Mouse (Mus musculus) forebrain, postnatal 0 days (tissue): Measurements from ENCODE around the gene Srgap2. TPM values are rescaled to one million over a fixed set of nuclear protein-coding genes. Genes with fewer than 3 reads are reported as not detected.

ENCODE experiments used
- ATAC-seq: fragments of 200-750 bp; cut with Nextera tagmentation; 2 replicates; pipeline ENCODE4 v1.8.0; 2017; ENCODE audit warnings: mild to moderate bottlenecking, moderate library complexity
- DNase-seq: peaks from one replicate; pipeline ENCODE4 v3.0.0-alpha.2; 2015
- H3K27ac ChIP-seq: fragments of 300-500 bp; sonication (generic); 2 replicates; pipeline ENCODE4 v1.5.1; 2014; ENCODE audit warnings: low read depth, mild to moderate bottlenecking, antibody characterized with exemption, low read length, moderate library complexity, mixed read lengths
- H3K27me3 ChIP-seq: fragments of 300-500 bp; sonication (generic); 2 replicates; pipeline ENCODE4 v1.6.1; 2014; ENCODE audit warnings: mild to moderate bottlenecking, low read length, mixed read lengths; ENCODE audit not compliant: insufficient read depth
- H3K36me3 ChIP-seq: fragments of 300-500 bp; sonication (generic); 2 replicates; pipeline ENCODE4 v1.6.1; 2014; ENCODE audit warnings: mild to moderate bottlenecking, moderate library complexity; ENCODE audit not compliant: insufficient read depth
- H3K4me1 ChIP-seq: fragments of 300-500 bp; sonication (generic); 2 replicates; pipeline ENCODE4 v1.6.1; 2014; ENCODE audit warnings: antibody characterized with exemption; ENCODE audit not compliant: insufficient read depth
- H3K4me2 ChIP-seq: fragments of 300-500 bp; sonication (generic); 2 replicates; pipeline ENCODE4 v1.6.1; 2014; ENCODE audit warnings: low read depth, mild to moderate bottlenecking, moderate library complexity
- H3K4me3 ChIP-seq: fragments of 300-500 bp; sonication (generic); 2 replicates; pipeline ENCODE4 v1.5.1; 2014; ENCODE audit warnings: low read depth, low read length, mixed read lengths
- H3K9ac ChIP-seq: fragments of 300-500 bp; sonication (generic); 2 replicates; pipeline ENCODE4 v1.6.1; 2014; ENCODE audit warnings: mild to moderate bottlenecking
- H3K9me3 ChIP-seq: fragments of 300-500 bp; sonication (generic); 2 replicates; pipeline ENCODE4 v1.6.1; 2016; ENCODE audit warnings: low read length
- CTCF ChIP-seq: sonication (generic); IDR thresholded peaks from 2 replicates; pipeline ENCODE4 v1.5.1; 2016; ENCODE audit warnings: antibody characterized with exemption, control low read depth, low read depth
- WGBS: fragments of 180-500 bp; shearing (Covaris S2); extraction: QIAGEN DNeasy Blood & Tissue Kit; methylation state at CpG from one replicate; pipeline ENCODE4 v1.1.7; 2014; 5-methylcytosine and 5-hydroxymethylcytosine counted together
- polyA plus RNA-seq: library from polyadenylated mRNA; unstranded; fragments of >200 nt; fragmentation: Nextera tagmentation; extraction: Ambion mirVana; gene quantifications from 2 replicates; pipeline ENCODE4 v1.2.1, GENCODE M21; 2015
- total RNA-seq: library from RNA; depleted of rRNA; stranded (reverse); fragments of >200 nt; gene quantifications from 2 replicates; pipeline ENCODE4 v1.2.3, GENCODE M21; 2014

Srgap2 gene
- total and polyA plus RNA-seq, 2 experiments from 2014 or later, result 28.1 to 68.4 TPM

DNA sequence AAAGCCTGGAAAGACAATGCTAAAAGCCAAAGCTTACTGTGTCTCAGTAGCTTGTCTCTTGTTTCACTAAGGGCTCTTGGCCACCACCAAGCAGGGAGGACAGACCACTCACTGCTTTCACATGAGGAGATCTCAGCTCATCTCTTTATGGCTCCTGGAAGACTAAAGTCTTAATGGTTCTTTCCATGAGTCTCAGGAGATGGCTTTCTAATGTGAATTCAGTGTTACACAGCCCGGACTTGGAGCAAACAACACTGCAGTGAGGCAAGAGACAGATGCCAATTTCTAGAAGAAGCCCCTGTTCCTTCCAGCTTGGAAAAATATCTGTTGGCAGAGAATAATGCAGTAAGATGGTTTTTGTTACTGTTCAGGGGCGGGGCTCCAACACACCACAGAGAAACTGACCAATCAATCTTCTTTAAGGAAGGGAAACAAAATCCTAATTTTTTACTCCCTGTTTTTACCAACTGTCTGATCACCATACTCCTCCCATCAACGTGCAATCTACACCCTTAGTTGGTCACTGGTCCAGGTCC is 71.7 kb downstream of the Srgap2 start:
- DNase-seq (no peak), ATAC-seq (no peak)
- peaks cover 18% of the 10 kb centered on the region; the same call in 1 of the 2 replicates for H3K4me1 ChIP-seq
- TF ChIP-seq CTCF, result no peak
- H3K36me3 ChIP-seq, result no peaks in the 10 kb centered on the region
- no peak overlapping the region for H3K4me2 ChIP-seq
- no peak overlapping the region for H3K4me3 ChIP-seq
- no peak overlapping the region for H3K27ac ChIP-seq
- no peak overlapping the region for H3K9ac ChIP-seq
- H3K27me3 ChIP-seq, result no peaks in the 10 kb centered on the region
- no peaks in the 10 kb centered on the region for H3K9me3 ChIP-seq
- 78% methylated on average over 3 of the region's 3 CpGs for WGBS

DNA sequence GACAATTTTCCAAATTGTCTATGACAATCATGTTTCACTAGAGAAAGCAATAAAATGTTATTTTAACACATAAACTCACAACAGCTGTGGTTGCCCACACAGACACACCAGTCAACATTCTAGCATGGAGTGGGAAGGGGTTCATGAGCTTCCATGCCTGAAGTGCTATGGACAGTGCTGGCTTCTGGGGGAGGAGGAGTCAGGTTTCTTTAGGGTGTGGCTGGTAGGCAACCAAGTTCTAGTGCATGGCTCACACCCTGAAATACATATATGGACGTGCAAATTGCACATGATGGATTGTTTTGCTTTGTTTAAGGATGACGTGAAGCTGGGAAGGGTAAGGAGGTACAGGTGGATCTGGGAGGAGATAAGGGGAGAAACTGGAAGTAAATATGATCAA is 72.8 kb downstream of the Srgap2 start:
- Histone ChIP-seq H3K36me3 (no peaks in the 10 kb centered on the region), H3K4me1 (peaks cover 18% of the 10 kb centered on the region; the same call in 1 of the 2 replicates), H3K9ac (no peak overlapping the region), H3K4me3 (no peak overlapping the region), H3K4me2 (no peak overlapping the region), H3K27me3 (no peaks in the 10 kb centered on the region), H3K9me3 (no peaks in the 10 kb centered on the region), H3K27ac (no peak overlapping the region)
- DNase-seq (no peak), ATAC-seq (no peak)
- WGBS, result 87% methylated on average over 2 of the region's 2 CpGs
- TF ChIP-seq CTCF, result no peak

DNA sequence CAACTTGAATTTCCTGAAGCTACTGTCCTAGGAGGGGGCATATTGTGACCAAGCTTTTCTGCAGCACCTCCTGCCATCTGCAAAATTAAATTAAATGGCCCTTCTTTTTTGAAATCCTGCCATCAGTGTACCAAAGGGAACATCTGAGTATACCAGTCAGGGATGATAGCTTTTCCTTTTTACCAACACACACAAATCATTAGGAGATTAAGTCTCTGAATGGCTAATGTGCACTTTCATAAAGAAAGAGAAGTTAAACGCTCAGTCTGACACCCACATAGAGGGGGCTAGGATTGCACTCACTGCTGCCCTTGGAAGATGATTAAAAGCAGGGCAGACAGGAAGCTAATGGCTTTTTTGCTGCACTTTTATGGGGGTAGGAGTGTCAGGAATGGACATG is 73.8 kb downstream of the Srgap2 start:
- DNase-seq (no peak), ATAC-seq (peak; percentile 10; the same call in 1 of the 2 replicates)
- no peak for TF ChIP-seq CTCF
- H3K9me3 ChIP-seq, result no peaks in the 10 kb centered on the region
- no peak overlapping the region for H3K4me2 ChIP-seq
- no peak overlapping the region for H3K4me3 ChIP-seq
- no peaks in the 10 kb centered on the region for H3K36me3 ChIP-seq
- no peak overlapping the region for H3K27ac ChIP-seq
- H3K27me3 ChIP-seq, result no peaks in the 10 kb centered on the region
- no peak overlapping the region for H3K9ac ChIP-seq
- peaks cover 18% of the 10 kb centered on the region; the same call in 1 of the 2 replicates for H3K4me1 ChIP-seq
- 4% methylated on average over 1 of the region's 1 CpGs for WGBS

DNA sequence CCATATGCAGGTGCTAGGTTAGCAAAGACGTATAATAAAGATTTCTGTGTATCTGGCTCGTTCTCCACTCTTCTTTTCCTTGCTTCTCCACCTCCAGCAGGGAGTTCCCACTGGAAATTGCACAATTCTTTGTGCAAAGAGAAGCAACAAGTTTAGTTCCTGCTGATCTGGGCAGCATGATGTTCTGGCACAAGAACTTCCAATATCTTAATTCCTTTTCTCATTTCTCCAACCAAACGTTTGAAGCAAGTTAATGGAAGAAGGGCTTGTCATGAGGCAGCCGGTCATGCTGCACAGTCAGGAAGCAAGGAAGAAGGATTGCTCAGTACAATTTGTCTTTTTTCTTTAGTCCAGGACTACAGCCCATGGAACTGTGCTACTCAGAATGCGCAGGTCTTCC is 78.8 kb downstream of the Srgap2 start:
- Histone ChIP-seq H3K36me3 (no peaks in the 10 kb centered on the region), H3K4me3 (no peak overlapping the region), H3K4me1 (peaks cover 12% of the 10 kb centered on the region; the same call in 1 of the 2 replicates), H3K27ac (no peak overlapping the region), H3K27me3 (no peaks in the 10 kb centered on the region), H3K9me3 (no peaks in the 10 kb centered on the region), H3K9ac (no peak overlapping the region), H3K4me2 (no peak overlapping the region)
- no peak for TF ChIP-seq CTCF
- no peak for DNase-seq
- WGBS, result 82% methylated on average over 5 of the region's 5 CpGs
- ATAC-seq, result no peak

DNA sequence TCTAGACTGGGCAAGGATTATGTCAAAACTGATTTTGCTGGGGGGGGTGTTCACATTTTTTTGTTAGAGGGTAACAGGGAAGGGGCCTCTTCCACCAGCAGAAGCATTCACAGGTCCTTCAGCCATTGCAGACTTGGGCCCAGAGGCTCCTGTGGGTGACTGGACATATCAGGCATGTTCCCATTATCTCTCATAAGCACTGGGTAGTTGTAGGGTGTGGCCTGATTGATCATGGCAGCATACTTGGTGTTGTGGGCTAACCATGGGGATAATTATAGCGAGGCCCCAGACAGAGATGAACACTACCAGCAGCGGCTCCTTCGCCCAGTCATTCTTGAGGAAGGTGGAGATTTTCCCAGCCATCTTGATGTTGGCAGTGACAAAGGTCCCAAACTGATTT is 79.8 kb downstream of the Srgap2 start:
- ATAC-seq (no peak), DNase-seq (no peak)
- no peak overlapping the region for H3K4me2 ChIP-seq
- no peak overlapping the region for H3K9ac ChIP-seq
- 96% methylated on average over 3 of the region's 3 CpGs for WGBS
- no peaks in the 10 kb centered on the region for H3K27me3 ChIP-seq
- H3K36me3 ChIP-seq, result no peaks in the 10 kb centered on the region
- H3K9me3 ChIP-seq, result no peaks in the 10 kb centered on the region
- no peak for TF ChIP-seq CTCF
- H3K27ac ChIP-seq, result no peak overlapping the region
- H3K4me3 ChIP-seq, result no peak overlapping the region
- peaks cover 4% of the 10 kb centered on the region; the same call in 1 of the 2 replicates for H3K4me1 ChIP-seq

DNA sequence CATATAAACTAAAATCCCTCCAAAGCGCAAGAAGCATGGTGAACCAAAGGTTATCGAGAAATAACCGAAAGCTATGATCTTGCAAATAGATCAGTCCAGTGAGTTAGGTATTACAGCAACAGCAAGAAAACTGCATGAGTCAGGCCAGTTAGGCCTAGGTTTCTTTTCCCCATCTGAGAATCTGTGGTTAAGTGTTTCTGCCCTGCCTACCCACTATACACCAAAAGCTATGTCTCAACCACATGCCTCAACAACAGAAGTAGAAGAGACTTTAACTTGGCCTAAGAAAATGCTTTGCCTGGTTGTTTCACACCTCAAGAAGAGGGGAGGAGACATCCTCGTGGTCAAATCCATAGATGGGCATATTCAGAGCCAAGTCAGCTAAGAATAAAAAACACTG is 80.6 kb downstream of the Srgap2 start:
- Histone ChIP-seq H3K4me3 (no peak overlapping the region), H3K36me3 (no peaks in the 10 kb centered on the region), H3K4me2 (no peak overlapping the region), H3K27ac (no peak overlapping the region), H3K9ac (no peak overlapping the region), H3K4me1 (no peaks in the 10 kb centered on the region), H3K27me3 (no peaks in the 10 kb centered on the region), H3K9me3 (no peaks in the 10 kb centered on the region)
- TF ChIP-seq CTCF, result no peak
- no peak for DNase-seq
- WGBS, result 96% methylated on average over 4 of the region's 4 CpGs
- ATAC-seq, result no peak

DNA sequence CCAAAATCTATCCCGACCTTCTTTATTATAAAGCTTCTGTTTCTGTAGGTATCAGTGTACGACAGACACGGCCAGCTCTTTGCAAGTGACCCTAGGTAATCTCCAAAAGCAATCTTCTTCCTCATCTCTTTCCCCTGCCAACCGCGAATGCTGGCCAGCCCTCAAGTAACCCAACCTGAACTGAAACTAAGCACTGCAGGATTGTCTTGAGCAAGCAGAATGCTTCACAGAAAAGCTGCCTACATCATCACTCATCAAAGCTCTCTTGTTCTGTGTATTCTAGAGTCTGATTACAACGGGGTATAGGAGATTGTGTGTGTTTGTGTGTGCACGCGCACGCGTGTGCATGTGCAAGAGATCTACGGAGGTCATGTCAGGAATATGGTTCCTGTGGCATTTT is 88.6 kb downstream of the Srgap2 start:
- WGBS, result 87% methylated on average over 11 of the region's 11 CpGs
- H3K4me3 ChIP-seq, result no peak overlapping the region
- no peaks in the 10 kb centered on the region for H3K9me3 ChIP-seq
- no peak overlapping the region for H3K4me2 ChIP-seq
- no peak overlapping the region for H3K27ac ChIP-seq
- no peaks in the 10 kb centered on the region for H3K4me1 ChIP-seq
- no peaks in the 10 kb centered on the region for H3K36me3 ChIP-seq
- DNase-seq, result no peak
- TF ChIP-seq CTCF, result no peak
- no peak for ATAC-seq
- no peaks in the 10 kb centered on the region for H3K27me3 ChIP-seq
- no peak overlapping the region for H3K9ac ChIP-seq
